Mouse (Mus musculus): Measurements from ENCODE around the gene Rere.
"Not testable (repeated sequence)": the region's sequence is repeated elsewhere in the genome, so short reads cannot be mapped to it uniquely, and the experiment has no call there.

DNA sequence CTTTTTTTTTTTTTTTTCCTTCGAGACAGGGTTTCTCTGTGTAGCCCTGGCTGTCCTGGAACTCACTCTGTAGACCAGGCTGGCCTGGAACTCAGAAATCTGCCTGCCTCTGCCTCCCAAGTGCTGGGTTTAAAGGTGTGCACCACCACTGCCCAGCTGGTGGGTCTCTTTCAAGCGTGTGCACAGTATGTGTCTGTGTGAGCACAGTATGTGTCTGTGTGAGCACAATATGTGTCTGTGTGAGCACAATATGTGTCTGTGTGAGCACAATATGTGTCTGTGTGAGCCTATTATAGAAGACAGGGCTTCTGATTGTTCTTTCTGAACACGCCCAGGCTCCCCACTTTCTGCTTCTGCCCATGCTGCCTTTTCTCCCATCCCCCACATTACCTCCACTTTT is 275.8 kb downstream of the Rere start:
- not testable (repeated sequence) for TF ChIP-seq CTCF (IDR thresholded peaks at IDR 0.05; ENCODE audit: insufficient read depth, low read length); POLR2A (IDR thresholded peaks at IDR 0.05; ENCODE audit: borderline replicate concordance, extremely low read depth, low read depth, low read length)
